Mouse (Mus musculus): ENCODE measurements around the gene Jkamp.

DNA sequence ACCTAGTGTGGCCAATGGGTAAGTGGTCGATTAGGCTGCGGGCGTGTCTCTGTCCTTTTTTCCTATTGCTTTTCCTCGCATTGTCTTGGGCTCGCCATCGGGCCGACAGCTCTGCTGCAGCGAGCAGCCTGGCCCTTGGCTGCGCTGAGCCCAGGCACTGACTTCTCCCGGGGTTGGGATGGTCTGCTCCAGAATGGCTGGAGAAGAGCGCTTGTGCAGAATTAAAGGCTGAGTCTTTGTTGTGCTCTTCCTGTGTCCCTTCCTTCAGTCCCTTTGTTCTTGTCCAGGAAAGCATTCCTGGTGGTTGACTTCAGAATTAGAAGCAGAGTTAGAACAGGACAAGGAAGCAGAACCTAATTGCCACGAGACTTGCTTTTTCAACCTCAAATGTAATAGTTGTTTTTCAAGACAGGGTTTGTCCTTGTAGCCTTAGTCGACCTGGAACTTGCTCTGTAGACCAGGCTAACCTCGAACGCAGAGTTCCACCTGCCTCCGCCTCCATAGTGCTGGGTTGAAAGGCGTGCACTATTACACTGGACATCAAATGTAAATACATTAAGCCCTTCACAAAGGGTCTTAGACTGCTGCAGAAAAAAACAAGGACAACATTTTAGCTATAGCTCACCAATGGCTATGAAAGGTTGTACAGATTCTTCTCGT is 907 bp downstream of the Jkamp start:
- TF ChIP-seq POLR2A (IDR thresholded peaks at IDR 0.05; ENCODE audit: borderline replicate concordance, extremely low read depth, insufficient read depth, insufficient read length, poor library complexity, severe bottlenecking) (peak; percentile 66; the same call in 1 of the 2 replicates), CTCF (IDR thresholded peaks at IDR 0.05; ENCODE audit: borderline replicate concordance, extremely low read depth, insufficient read depth, insufficient read length) (no peak)
